Mouse (Mus musculus) forebrain, embryonic 15.5 days (tissue): ENCODE results near the gene Abhd11. TPM values are rescaled to one million over a fixed set of nuclear protein-coding genes. Genes with fewer than 3 reads are reported as not detected.
"Not testable (repeated sequence)": the region's sequence is repeated elsewhere in the genome, so short reads cannot be mapped to it uniquely, and the experiment has no call there.

Experiments used
- ATAC-seq: fragments of 200-750 bp; cut with Nextera tagmentation; replicated peaks from 2 replicates; pipeline ENCODE4 v1.8.0; 2017; ENCODE audit warnings: mild to moderate bottlenecking, moderate TSS enrichment, moderate library complexity
- H3K27ac ChIP-seq: fragments of 300-500 bp; sonication (generic); replicated peaks from 2 replicates; pipeline ENCODE4 v1.5.1; 2015; ENCODE audit warnings: mild to moderate bottlenecking, inconsistent platforms
- H3K27me3 ChIP-seq: fragments of 300-500 bp; sonication (generic); 2 replicates; pipeline ENCODE4 v1.6.1; 2015; ENCODE audit warnings: inconsistent platforms
- H3K36me3 ChIP-seq: fragments of 300-500 bp; sonication (generic); 2 replicates; pipeline ENCODE4 v1.6.1; 2015; ENCODE audit warnings: mild to moderate bottlenecking, inconsistent platforms
- H3K4me1 ChIP-seq: fragments of 300-500 bp; sonication (generic); 2 replicates; pipeline ENCODE4 v1.6.1; 2015; ENCODE audit warnings: inconsistent platforms
- H3K4me2 ChIP-seq: fragments of 300-500 bp; sonication (generic); replicated peaks from 2 replicates; pipeline ENCODE4 v1.6.1; 2015; ENCODE audit warnings: mild to moderate bottlenecking, inconsistent platforms
- H3K4me3 ChIP-seq: fragments of 300-500 bp; sonication (generic); 2 replicates; pipeline ENCODE4 v1.5.1; 2015; ENCODE audit warnings: mild to moderate bottlenecking, inconsistent platforms
- H3K9ac ChIP-seq: fragments of 300-500 bp; sonication (generic); replicated peaks from 2 replicates; pipeline ENCODE4 v1.6.1; 2015; ENCODE audit warnings: mild to moderate bottlenecking, inconsistent platforms
- H3K9me3 ChIP-seq: fragments of 300-500 bp; sonication (generic); 2 replicates; pipeline ENCODE4 v1.6.1; 2016; ENCODE audit warnings: inconsistent platforms
- WGBS: fragments of 180-500 bp; shearing (Covaris S2); methylation state at CpG from one replicate; pipeline ENCODE4 v1.1.7; 2015; ENCODE audit warnings: mixed read lengths; 5-methylcytosine and 5-hydroxymethylcytosine counted together
- polyA plus RNA-seq: library from polyadenylated mRNA; unstranded; fragments of >200 nt; fragmentation: Nextera tagmentation; extraction: Ambion mirVana; gene quantifications from 2 replicates; pipeline ENCODE4 v1.2.1, GENCODE M21; 2015

The Abhd11 gene
- polyA plus RNA-seq, result 69.5 and 70.3 TPM in 2 replicates

DNA sequence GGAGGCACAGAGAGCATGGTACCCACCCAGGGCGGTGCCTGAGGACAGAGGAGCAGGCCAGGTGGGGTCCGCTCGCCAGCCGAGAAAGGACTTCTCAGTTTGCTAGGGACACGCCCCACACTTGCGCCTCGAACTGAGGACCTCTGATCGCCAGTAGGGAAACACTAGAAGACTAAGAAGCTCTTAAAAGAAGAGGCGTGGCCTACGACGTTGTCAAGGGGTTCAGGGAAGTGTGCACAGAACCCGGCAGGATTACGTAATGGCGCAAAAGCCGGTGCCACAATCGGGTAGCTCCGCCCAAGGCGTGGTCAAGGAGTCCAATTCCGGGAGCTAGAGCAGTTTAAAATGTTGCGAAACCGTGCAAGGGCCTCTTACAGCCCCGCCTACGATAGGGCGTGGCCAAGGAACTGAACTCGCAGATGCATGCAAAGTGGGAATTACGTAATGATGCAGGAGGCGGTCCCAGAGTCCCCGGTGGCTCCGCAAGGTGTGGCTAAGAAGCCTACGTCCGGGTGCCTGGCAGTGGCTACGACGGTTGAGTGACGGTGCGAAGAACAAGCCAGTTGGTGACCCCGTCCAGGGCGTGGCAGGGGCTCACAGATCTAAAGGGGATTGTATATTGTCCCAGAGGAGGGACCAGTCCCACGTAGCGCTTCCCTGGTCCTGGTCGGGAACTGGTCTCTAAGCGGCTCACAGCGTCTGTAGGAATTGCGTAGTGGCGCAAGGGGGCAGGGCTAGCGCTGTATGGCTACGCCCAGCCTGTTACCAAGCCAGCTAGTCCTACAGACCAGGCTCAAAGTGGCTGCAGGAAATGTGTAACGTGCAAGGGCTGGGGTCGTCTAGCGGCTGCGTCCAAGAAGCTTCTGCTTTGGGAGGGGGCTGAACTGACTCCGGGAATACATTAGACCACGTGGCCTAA lies at the start of gene Abhd11:
Gene Abhd11, plus strand, starts transcription at position 482 of the 919 bp plus-strand sequence.
- ATAC-seq, result peak; percentile 91
- Histone ChIP-seq H3K4me3 (peak within 1 kb of the TSS; percentile 74), H3K27me3 (no peaks in the 10 kb centered on the region; the same call in 1 of the 2 replicates), H3K36me3 (no peaks in the 10 kb centered on the region), H3K9me3 (no peaks in the 10 kb centered on the region), H3K4me2 (peak within 1 kb of the TSS; percentile 63), H3K27ac (peak within 1 kb of the TSS; percentile 98), H3K9ac (peak within 1 kb of the TSS; percentile 59), H3K4me1 (peaks cover 22% of the 10 kb centered on the region)
- WGBS, result under 1% methylated on average over 52 of the region's 52 CpGs

DNA sequence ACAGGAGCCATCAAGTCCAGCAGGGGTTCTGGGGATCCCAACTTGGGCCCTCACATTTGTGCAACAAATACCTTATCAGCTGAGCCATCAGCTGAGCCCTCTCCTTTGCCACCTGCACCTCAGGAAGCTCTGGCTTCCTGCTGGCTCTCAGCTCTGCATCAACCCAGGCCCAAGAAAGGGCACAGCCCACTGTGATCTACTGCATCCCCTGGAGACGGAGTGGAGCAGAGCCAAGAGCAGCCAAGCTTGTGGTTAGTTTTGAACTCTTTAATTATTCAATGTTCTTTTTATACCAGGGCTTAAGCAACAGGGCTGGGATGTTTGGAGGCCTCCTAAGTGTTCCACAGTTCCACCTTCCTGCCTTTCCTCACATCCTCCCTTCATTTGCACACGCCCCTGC lies 48.5 kb upstream of the Abhd11 start:
- no peaks in the 10 kb centered on the region for H3K9me3 ChIP-seq
- no peaks in the 10 kb centered on the region for H3K27me3 ChIP-seq
- H3K9ac ChIP-seq, result no peak overlapping the region
- H3K27ac ChIP-seq, result no peak overlapping the region
- H3K4me3 ChIP-seq, result no peak overlapping the region
- ATAC-seq, result no peak
- 75% methylated on average over 2 of the region's 2 CpGs for WGBS
- no peaks in the 10 kb centered on the region for H3K4me1 ChIP-seq
- no peak overlapping the region for H3K4me2 ChIP-seq
- H3K36me3 ChIP-seq, result no peaks in the 10 kb centered on the region

DNA sequence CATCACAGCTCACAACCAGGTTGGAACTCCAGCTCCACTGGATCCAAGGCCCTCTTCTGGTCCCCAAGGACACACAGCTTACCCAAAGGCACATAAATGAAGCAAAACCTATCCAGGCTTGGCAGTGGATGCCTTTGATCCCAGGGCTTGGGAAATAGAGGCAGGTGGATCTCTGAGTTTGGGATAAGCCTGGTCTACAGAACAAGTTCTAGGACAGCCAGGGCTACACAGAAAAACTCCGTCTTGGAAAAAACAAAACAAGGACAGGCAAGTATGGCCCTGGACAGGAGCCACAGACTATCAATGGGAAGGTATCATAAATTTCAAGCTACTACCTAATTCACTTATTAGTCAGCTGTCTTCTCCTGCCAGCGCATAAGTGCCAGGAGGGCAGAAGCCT lies 47.4 kb upstream of the Abhd11 start:
- WGBS, result 97% methylated on average over 2 of the region's 2 CpGs
- Histone ChIP-seq H3K4me1 (peaks cover 9% of the 10 kb centered on the region), H3K27ac (no peak overlapping the region), H3K36me3 (no peaks in the 10 kb centered on the region), H3K27me3 (no peaks in the 10 kb centered on the region), H3K4me2 (no peak overlapping the region), H3K4me3 (no peak overlapping the region), H3K9me3 (no peaks in the 10 kb centered on the region), H3K9ac (no peak overlapping the region)
- no peak for ATAC-seq

DNA sequence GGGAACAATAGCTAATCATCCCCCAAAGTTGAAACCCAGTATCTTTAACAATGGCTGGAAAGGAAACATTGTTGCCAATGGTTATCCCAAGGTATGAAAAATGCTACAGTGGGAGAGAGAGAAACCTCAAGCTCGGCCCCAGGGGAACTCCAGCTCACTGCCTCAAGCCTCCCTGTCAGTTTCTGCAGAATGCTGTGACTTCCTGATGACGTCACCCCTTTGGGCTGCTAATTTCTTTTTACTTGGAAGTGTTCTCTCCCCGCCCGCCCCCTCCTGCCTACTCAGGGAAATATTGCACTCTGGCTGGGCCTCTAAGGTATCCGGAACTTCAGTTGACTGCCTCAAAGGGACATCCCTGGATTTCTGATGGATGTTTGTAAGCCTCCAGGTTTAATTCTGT lies 45.4 kb upstream of the Abhd11 start:
- Histone ChIP-seq H3K9ac (no peak overlapping the region), H3K4me1 (peaks cover 9% of the 10 kb centered on the region), H3K27ac (no peak overlapping the region), H3K36me3 (no peaks in the 10 kb centered on the region), H3K27me3 (no peaks in the 10 kb centered on the region), H3K4me3 (no peak overlapping the region), H3K9me3 (no peaks in the 10 kb centered on the region), H3K4me2 (no peak overlapping the region)
- ATAC-seq, result no peak
- WGBS, result 34% methylated on average over 5 of the region's 5 CpGs

DNA sequence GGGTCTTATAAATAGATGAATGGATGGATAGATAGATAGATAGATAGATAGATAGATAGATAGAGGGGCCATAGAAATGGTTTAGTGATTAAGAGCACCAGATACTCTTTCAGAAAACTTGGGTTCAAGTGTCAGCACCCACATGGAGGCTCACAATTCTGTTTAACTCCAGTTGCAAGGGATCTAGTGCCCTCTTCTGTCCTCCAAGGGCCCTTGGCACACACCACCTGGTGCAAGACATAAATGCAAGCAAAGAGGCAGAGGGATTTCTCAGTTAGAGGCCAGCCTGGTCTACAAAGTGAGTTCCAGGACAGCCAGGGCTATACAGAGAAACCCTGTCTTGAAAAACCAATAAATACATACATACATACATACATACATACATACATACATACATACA lies 44.3 kb upstream of the Abhd11 start:
- not testable (repeated sequence) for H3K27me3 ChIP-seq, H3K4me1 ChIP-seq, H3K4me2 ChIP-seq, H3K27ac ChIP-seq, H3K4me3 ChIP-seq, H3K36me3 ChIP-seq, H3K9me3 ChIP-seq, H3K9ac ChIP-seq, ATAC-seq

DNA sequence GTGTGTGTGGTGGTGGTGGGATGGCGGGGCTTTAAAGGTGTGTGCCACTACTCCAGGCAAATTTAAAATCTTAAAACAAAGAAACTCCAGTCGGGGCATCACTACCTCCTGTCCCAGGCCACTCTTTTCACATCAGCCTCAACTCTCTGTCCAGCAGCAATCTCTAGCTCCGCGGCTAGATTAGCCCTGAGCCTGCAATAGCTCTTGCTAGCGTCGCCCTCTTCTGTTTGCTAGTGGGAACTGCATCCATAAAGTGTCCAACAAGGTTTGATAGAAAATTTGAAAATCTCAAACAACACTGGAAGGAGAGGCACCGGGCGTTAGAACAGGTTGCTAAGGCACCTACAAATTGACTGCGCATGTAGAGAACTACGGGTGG lies 43.5 kb upstream of the Abhd11 start:
- Histone ChIP-seq H3K4me2 (peak overlapping the region; percentile 42), H3K4me3 (no peak overlapping the region), H3K27ac (no peak overlapping the region), H3K9me3 (no peaks in the 10 kb centered on the region), H3K36me3 (no peaks in the 10 kb centered on the region), H3K27me3 (no peaks in the 10 kb centered on the region), H3K9ac (no peak overlapping the region), H3K4me1 (peaks cover 9% of the 10 kb centered on the region)
- 7% methylated on average over 10 of the region's 10 CpGs for WGBS
- no peak; the same call in 1 of the 2 replicates for ATAC-seq

DNA sequence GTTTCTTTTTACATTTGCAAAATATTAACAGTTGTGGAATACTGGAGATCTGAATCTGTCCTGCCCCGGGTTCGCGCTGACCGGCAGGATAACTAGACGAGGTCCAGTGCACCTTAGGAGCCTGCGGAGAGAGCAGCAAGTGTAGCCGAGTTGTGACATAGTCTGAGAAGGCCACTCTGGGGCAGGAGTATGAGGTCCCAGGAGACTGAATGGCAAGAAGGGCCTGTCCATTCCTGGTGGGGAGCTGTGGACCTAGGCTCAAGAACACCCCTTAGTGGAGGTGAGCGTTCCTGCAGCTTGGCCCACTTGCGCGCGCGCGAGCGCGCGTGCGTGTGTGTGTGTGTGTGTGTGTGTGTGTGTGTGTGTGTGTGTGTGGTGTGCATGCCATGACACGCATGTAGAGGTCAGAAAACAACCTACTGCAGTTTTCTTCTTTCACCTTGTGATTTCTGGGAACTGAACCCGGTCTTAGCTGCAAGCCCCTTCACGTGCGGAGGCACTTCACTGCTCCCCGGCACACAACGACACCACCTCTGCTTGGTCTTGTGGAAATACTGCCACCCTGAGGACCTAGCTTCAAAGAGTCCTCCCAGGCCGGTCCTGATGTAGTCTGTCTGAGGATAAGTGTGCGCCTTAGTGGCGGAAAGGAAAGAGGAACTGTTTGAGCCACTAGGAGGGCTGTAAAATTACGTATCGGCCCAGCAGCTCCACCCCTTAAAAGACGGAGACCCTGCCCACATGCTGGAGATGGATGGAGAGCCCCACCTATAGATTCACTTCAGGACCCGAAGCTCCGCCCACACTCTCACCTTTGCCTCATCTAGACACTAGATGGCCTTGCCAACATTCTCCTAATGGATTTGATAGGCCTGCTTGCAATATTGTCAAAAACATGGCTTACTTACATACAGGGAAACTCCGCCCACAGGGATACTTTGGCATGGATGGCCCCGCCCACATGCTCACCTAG lies 42.8 kb upstream of the Abhd11 start:
- H3K4me2 ChIP-seq, result peak overlapping the region; percentile 42
- H3K9me3 ChIP-seq, result no peaks in the 10 kb centered on the region
- H3K9ac ChIP-seq, result peak overlapping the region; percentile 22; the same call in 1 of the 2 replicates
- H3K27ac ChIP-seq, result no peak overlapping the region
- no peaks in the 10 kb centered on the region for H3K36me3 ChIP-seq
- no peak for ATAC-seq
- peak overlapping the region; percentile 15; the same call in 1 of the 2 replicates for H3K4me3 ChIP-seq
- 3% methylated on average over 33 of the region's 33 CpGs for WGBS
- peaks cover 9% of the 10 kb centered on the region for H3K4me1 ChIP-seq
- no peaks in the 10 kb centered on the region for H3K27me3 ChIP-seq

DNA sequence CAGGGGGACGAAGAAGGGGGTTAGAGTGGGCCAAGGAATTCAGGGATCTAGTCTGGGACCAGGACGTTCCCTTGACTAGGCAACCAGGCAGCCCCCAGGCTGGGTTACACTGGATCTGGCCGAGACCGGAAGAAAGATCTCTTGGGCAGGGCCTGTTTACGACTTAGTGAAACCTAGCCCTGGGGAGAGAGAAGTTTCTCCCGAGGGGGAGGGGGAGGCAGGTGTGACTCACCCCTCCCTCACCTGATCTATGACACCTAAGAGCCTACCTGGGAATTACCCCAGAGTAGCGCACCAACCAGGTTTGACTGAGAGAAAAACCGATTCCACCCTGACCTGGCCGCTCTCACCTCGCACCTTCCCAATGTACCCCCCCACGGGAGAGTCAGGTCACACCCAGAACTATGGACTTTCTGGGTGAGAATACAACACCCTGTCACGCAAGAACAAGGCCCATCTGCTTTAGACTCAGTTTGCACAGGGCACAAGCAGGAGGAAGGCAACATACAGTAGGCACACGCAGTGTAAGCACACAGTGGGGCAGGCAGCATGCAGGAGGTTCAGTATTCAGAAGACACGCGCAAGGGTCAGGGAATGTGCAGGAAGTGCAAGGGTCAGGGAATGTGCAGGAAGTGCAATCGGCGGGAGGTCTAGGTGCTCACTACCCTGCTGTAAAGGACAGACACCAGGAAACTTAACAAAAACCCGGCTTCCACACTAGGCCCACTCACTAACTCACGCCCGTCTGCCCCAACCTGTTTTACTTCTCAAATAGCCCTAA lies 41.6 kb upstream of the Abhd11 start:
- 83% methylated on average over 20 of the region's 20 CpGs for WGBS

DNA sequence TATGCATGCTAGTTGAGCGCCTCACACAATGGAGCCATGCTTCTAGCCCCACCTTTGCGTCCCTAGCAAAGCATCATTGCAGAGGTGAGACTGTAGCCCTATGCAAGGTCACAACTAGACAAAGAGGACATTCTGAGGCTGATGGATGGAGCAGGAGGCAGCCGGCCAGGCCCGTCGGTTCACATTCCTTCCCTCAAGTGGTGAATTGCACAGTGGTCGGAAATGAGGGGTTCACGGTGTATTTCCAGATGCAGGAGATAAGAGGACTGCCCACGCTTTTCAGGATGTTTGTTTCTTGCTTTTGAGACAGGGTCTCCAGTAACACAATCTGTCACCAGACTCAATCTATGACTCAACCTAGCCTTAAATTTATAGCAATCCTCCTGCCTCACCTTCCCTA lies 38.3 kb upstream of the Abhd11 start:
- Histone ChIP-seq H3K36me3 (no peaks in the 10 kb centered on the region), H3K4me1 (peaks cover 8% of the 10 kb centered on the region), H3K4me2 (no peak overlapping the region), H3K27ac (no peak overlapping the region), H3K9me3 (no peaks in the 10 kb centered on the region), H3K9ac (no peak overlapping the region), H3K27me3 (no peaks in the 10 kb centered on the region), H3K4me3 (no peak overlapping the region)
- WGBS, result 89% methylated on average over 8 of the region's 8 CpGs
- no peak for ATAC-seq

More for the DNA sequence above, 41.6 kb upstream of the Abhd11 start:
- Histone ChIP-seq H3K27me3 (no peaks in the 10 kb centered on the region), H3K4me3 (no peak overlapping the region), H3K4me2 (no peak overlapping the region), H3K36me3 (no peaks in the 10 kb centered on the region), H3K9ac (no peak overlapping the region), H3K9me3 (no peaks in the 10 kb centered on the region), H3K4me1 (peaks cover 9% of the 10 kb centered on the region), H3K27ac (no peak overlapping the region)
- no peak for ATAC-seq

DNA sequence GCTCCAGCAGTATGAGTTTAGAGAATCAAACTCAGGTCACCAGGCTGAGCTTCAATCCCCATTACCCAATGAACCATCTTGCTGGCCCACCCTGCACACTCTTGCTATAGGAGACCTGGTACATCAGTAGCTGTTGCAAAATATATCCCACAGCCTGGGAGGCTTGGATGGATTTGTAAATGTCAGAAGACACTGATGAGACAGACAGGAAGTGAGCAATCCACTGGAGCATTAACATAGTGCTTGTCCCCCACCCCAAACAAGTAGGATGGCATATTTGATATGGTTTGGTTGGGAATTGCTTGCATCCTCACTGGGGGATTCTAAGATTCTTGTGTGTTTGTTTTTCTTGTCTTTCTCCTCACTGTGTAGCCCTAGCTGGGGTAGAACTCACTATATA lies 35.9 kb upstream of the Abhd11 start:
- H3K9me3 ChIP-seq, result no peaks in the 10 kb centered on the region
- H3K4me1 ChIP-seq, result no peaks in the 10 kb centered on the region
- H3K27me3 ChIP-seq, result no peaks in the 10 kb centered on the region
- H3K4me3 ChIP-seq, result no peak overlapping the region
- H3K27ac ChIP-seq, result no peak overlapping the region
- no peak for ATAC-seq
- no peaks in the 10 kb centered on the region for H3K36me3 ChIP-seq
- no peak overlapping the region for H3K4me2 ChIP-seq
- H3K9ac ChIP-seq, result no peak overlapping the region

DNA sequence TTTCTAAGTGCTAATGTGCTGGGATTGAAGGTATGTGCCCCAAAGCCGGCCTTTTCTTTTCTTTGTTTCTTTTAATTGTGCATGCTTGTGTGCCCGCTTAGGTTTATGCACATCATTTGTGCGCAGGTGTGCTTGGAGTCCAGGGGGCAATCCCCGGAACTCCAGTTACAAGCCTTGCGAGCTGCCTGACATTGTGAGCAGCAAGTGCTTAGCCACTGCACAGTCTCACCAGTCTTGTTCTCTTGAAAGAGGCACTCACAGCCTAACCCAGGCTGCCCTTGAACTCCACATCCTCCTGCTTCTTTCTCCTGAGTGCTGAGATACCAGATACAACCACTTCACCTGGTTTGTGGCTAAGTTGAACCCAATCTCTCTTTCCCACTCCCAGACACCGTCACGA lies 35.4 kb upstream of the Abhd11 start:
- Histone ChIP-seq H3K9me3 (no peaks in the 10 kb centered on the region), H3K27ac (no peak overlapping the region), H3K9ac (no peak overlapping the region), H3K27me3 (no peaks in the 10 kb centered on the region), H3K4me3 (no peak overlapping the region), H3K36me3 (no peaks in the 10 kb centered on the region), H3K4me2 (no peak overlapping the region), H3K4me1 (no peaks in the 10 kb centered on the region)
- ATAC-seq, result no peak
- WGBS, result 86% methylated on average over 7 of the region's 7 CpGs
